Mouse (Mus musculus): ENCODE measurements around the gene Evi5l. TPM values are rescaled to one million over a fixed set of nuclear protein-coding genes. Genes with fewer than 3 reads are reported as not detected.
A peak's percentile ranks its signal among the peaks of the same experiment; 100 is the strongest.

Evi5l gene
- polyA plus RNA-seq (2014; fragmentation: Nextera tagmentation; extraction: Ambion mirVana): 10.8 and 12.5 TPM in 2 replicates

DNA sequence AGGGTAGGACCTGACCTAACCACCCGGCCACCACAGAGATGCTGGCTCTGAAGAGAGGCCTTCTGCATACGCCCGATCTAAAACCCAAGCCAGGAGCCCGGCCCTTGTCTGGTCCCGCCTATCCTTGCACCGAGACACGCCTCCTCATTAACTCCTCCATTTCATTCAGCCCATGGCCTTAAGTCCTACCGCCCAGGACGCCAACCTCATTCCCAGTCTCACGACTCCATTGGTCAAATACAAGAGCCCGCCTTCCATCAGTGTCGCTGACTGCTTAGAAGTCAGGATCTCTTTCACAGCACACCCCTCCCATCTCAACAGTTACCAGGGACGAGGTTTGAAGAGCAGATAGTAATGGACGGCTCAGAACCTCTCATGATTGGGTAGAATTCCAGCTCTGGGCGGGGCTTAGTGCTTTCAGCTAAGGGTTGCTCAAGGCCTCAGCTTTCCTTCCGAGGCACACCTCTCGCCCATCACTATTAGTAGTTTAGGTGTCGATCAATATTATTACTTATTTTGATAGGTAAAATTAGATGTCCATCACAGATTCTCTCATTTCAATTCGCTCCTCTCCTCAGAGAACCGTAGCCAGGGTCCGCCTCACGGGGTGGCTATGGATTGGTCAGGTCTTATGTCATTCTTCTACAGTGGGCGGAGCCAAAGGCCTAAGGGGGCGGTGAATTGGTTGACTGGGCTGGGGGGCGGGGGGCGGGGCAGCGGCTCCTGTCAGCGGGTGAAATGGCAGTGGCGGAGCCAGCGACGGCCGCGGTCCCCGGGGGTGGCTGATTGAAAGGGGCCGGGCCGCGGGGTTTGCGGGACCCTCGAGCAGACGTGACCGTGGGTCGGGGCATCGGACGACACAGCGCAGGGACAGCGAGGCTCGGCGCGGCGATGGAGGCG, at the start of gene Evi5l:
Gene Evi5l, plus strand, starts transcription at position 716 of the 900 bp plus-strand sequence.
- peak; percentile 95 for ATAC-seq (replicated peaks; ENCODE audit: low FRiP score)
- H3K27ac ChIP-seq (ENCODE audit: low read depth, low read length): no peak within 1 kb of the TSS
- WGBS: under 1% methylated on average over 51 of the region's 51 CpGs

DNA sequence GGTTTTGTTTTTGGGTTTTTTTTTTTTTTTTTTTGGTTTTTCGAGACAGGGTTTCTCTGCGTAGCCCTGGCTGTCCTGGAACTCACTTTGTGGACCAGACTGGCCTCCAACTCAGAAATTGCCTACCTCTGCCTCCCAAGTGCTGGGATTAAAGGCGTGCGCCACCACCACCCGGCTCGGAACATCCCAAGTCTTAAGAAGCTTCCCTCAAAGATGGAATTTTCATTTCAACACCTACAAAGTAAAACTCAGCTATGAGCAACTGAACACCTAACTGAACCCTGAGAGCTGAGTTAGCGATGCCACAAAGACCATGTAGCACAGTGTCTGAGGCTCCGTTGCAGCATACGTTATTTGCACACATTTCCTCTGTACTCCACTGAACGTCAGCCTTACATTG, 32.6 kb upstream of the Evi5l start, which contains the start of gene Cd209g:
Gene Cd209g, plus strand, starts transcription at position 301 of the 400 bp plus-strand sequence.
- no peak for DNase-seq (ENCODE audit: low spot score)
- no peaks in the 10 kb centered on the region for H3K36me3 ChIP-seq (ENCODE audit: control insufficient read depth, insufficient read depth, low read length)
- ATAC-seq (replicated peaks; ENCODE audit: low FRiP score): no peak
- no peak within 1 kb of the TSS for H3K9ac ChIP-seq (ENCODE audit: low read depth, low read length)
- no peak within 1 kb of the TSS for H3K4me2 ChIP-seq
- 84% methylated on average over 10 of the region's 10 CpGs for WGBS
- H3K27me3 ChIP-seq (replicated peaks; ENCODE audit: control insufficient read depth, insufficient read depth, low read length): no peaks in the 10 kb centered on the region
- H3K4me3 ChIP-seq (ENCODE audit: low read depth, low read length): no peak within 1 kb of the TSS
- H3K27ac ChIP-seq (ENCODE audit: low read depth, low read length): no peak within 1 kb of the TSS
- H3K9me3 ChIP-seq (ENCODE audit: control insufficient read depth, low read length): no peaks in the 10 kb centered on the region
- H3K4me1 ChIP-seq (replicated peaks; ENCODE audit: control insufficient read depth, insufficient read depth, low read length): no peaks in the 10 kb centered on the region

More for the DNA sequence above, at the start of gene Evi5l:
- peak within 1 kb of the TSS; percentile 76 for H3K9ac ChIP-seq (ENCODE audit: low read depth, low read length)
- peak; percentile 94 for DNase-seq (ENCODE audit: low spot score)
- peaks cover 6% of the 10 kb centered on the region for H3K4me1 ChIP-seq (replicated peaks; ENCODE audit: control insufficient read depth, insufficient read depth, low read length)
- H3K36me3 ChIP-seq (ENCODE audit: control insufficient read depth, insufficient read depth, low read length): no peaks in the 10 kb centered on the region
- peak within 1 kb of the TSS; percentile 81 for H3K4me3 ChIP-seq (ENCODE audit: low read depth, low read length)
- no peaks in the 10 kb centered on the region for H3K9me3 ChIP-seq (ENCODE audit: control insufficient read depth, low read length)
- H3K4me2 ChIP-seq: peak within 1 kb of the TSS; percentile 90
- no peaks in the 10 kb centered on the region for H3K27me3 ChIP-seq (replicated peaks; ENCODE audit: control insufficient read depth, insufficient read depth, low read length)

DNA sequence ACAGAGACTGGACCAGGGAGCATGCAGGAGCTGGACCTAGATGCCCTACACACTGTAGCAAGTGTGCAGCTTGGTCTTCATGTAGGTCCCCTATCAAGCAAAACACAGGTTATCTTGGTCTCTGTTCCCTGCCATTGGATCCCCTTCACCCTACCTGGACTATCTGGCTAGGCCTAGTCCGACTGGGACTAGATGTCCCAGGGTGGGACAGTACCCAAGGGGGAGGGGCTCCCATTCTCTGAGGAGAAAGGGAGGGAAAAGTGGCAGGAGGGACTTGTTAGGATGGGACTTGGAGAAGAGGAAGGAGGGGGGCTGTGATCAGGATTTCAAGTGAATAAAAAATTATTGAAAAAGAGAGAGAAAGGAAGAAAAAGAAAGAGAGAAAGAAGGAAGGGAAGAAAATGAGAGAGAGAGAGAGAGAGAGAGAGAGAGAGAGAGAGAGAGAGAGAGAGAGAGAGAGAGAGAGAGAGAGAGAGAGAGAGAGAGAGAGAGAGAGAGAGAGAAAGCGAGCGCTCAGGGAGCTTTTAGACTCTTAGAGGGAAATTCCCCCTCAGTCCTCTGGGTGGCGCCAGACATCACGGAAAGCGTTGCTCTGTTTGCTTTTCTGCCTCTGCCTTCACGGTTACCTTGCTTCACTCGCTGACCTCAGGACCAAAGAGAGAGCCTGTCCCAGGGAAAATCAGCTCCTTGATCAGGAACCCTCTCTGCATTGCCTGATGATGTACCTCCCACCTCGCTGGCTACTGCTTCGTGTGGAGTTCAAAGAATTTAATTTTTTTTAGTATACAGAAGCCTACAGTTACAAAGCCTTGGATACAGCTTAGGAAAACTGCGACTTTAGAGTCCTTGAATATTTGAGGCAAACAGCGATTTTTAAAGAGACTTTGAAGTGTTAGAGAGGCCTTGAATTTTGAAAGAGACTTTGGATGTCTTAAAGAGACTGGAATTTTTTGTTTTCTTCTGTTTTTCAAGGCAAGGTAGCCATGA, 26.4 kb upstream of the Evi5l start:
- Histone ChIP-seq H3K4me3 (ENCODE audit: low read depth, low read length) (no peak overlapping the region), H3K4me1 (replicated peaks; ENCODE audit: control insufficient read depth, insufficient read depth, low read length) (no peaks in the 10 kb centered on the region), H3K27ac (ENCODE audit: low read depth, low read length) (no peak overlapping the region), H3K36me3 (ENCODE audit: control insufficient read depth, insufficient read depth, low read length) (no peaks in the 10 kb centered on the region), H3K9me3 (ENCODE audit: control insufficient read depth, low read length) (no peaks in the 10 kb centered on the region), H3K4me2 (no peak overlapping the region), H3K9ac (ENCODE audit: low read depth, low read length) (no peak overlapping the region), H3K27me3 (replicated peaks; ENCODE audit: control insufficient read depth, insufficient read depth, low read length) (no peaks in the 10 kb centered on the region)
- 11% methylated on average over 12 of the region's 12 CpGs for WGBS
- ATAC-seq (replicated peaks; ENCODE audit: low FRiP score): peak; percentile 64
- peak; percentile 57 for DNase-seq (ENCODE audit: low spot score)

DNA sequence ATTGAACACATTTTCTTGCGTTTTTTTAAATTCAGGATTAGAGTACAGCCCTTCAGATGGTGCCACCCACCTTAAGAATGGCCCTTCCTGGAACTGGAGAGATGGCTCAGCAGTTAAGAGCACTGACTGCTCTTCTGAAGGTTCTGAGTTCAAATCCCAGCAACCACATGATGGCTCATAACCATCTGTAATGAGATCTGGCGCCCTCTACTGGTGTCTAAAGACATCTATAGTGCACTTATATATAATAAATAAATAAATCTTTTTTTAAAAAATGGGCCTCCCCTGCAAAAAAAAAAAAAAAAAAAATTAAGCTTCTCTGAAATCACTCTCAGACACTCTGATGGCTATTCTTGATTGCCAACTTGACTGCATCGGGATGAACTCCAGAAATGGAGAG, 24.6 kb upstream of the Evi5l start:
- Histone ChIP-seq H3K9ac (ENCODE audit: low read depth, low read length) (no peak overlapping the region), H3K9me3 (ENCODE audit: control insufficient read depth, low read length) (no peaks in the 10 kb centered on the region), H3K36me3 (ENCODE audit: control insufficient read depth, insufficient read depth, low read length) (no peaks in the 10 kb centered on the region), H3K4me3 (ENCODE audit: low read depth, low read length) (no peak overlapping the region), H3K27me3 (replicated peaks; ENCODE audit: control insufficient read depth, insufficient read depth, low read length) (no peaks in the 10 kb centered on the region), H3K4me1 (replicated peaks; ENCODE audit: control insufficient read depth, insufficient read depth, low read length) (no peaks in the 10 kb centered on the region), H3K27ac (ENCODE audit: low read depth, low read length) (no peak overlapping the region), H3K4me2 (no peak overlapping the region)
- no peak for DNase-seq (ENCODE audit: low spot score)
- WGBS: 62% methylated on average over 3 of the region's 3 CpGs
- no peak for ATAC-seq (replicated peaks; ENCODE audit: low FRiP score)

DNA sequence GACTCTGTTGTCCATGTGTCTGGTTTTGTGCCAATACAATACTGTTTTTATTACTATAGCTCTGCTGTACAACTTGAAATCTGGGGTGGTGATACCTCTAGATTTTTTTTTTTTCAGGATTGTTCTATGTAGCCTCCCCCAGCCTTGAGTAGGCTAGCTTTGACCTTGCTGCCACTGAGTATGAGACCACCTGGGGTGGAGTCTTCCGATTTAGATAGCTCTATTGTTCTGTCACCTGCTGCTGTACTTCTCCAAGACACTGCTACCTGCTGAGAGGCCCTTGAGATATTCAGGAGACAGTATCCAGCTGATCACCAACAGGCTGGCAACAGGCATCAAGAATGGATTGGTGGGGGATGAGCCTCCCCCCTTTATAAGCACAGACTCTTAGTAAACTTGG, 19.1 kb upstream of the Evi5l start:
- H3K36me3 ChIP-seq (ENCODE audit: control insufficient read depth, insufficient read depth, low read length): no peaks in the 10 kb centered on the region
- H3K9me3 ChIP-seq (ENCODE audit: control insufficient read depth, low read length): no peaks in the 10 kb centered on the region
- DNase-seq (ENCODE audit: low spot score) (no peak), ATAC-seq (replicated peaks; ENCODE audit: low FRiP score) (no peak)
- H3K27ac ChIP-seq (ENCODE audit: low read depth, low read length): no peak overlapping the region
- no peaks in the 10 kb centered on the region for H3K27me3 ChIP-seq (replicated peaks; ENCODE audit: control insufficient read depth, insufficient read depth, low read length)
- H3K9ac ChIP-seq (ENCODE audit: low read depth, low read length): no peak overlapping the region
- WGBS: 42% methylated on average over 1 of the region's 1 CpGs
- no peak overlapping the region for H3K4me2 ChIP-seq
- H3K4me3 ChIP-seq (ENCODE audit: low read depth, low read length): no peak overlapping the region
- H3K4me1 ChIP-seq (replicated peaks; ENCODE audit: control insufficient read depth, insufficient read depth, low read length): no peaks in the 10 kb centered on the region

DNA sequence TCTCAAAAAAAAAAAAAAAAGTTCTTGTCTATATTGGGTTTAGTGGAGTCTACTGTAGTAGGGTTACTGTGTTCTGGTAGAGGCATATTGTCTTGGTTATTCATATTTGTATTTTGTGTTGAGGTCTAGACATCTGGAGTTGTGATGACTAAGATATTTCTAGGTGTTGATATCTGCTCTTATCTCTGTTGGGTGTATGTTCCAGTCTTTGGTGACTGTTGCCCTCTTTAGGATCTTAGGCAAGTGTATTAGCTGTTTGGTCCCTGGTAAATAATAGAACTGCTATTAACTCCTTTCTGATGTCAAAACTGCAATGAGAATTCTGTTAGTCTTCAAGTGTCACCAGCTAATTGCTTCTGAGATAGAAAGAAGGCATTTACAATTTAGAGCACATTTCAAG, 11.5 kb upstream of the Evi5l start:
- H3K27ac ChIP-seq (ENCODE audit: low read depth, low read length): no peak overlapping the region
- H3K36me3 ChIP-seq (ENCODE audit: control insufficient read depth, insufficient read depth, low read length): no peaks in the 10 kb centered on the region
- no peaks in the 10 kb centered on the region for H3K9me3 ChIP-seq (ENCODE audit: control insufficient read depth, low read length)
- H3K4me2 ChIP-seq: no peak overlapping the region
- ATAC-seq (replicated peaks; ENCODE audit: low FRiP score) (no peak), DNase-seq (ENCODE audit: low spot score) (no peak)
- H3K27me3 ChIP-seq (replicated peaks; ENCODE audit: control insufficient read depth, insufficient read depth, low read length): no peaks in the 10 kb centered on the region
- no peak overlapping the region for H3K9ac ChIP-seq (ENCODE audit: low read depth, low read length)
- H3K4me3 ChIP-seq (ENCODE audit: low read depth, low read length): no peak overlapping the region
- H3K4me1 ChIP-seq (replicated peaks; ENCODE audit: control insufficient read depth, insufficient read depth, low read length): no peaks in the 10 kb centered on the region

DNA sequence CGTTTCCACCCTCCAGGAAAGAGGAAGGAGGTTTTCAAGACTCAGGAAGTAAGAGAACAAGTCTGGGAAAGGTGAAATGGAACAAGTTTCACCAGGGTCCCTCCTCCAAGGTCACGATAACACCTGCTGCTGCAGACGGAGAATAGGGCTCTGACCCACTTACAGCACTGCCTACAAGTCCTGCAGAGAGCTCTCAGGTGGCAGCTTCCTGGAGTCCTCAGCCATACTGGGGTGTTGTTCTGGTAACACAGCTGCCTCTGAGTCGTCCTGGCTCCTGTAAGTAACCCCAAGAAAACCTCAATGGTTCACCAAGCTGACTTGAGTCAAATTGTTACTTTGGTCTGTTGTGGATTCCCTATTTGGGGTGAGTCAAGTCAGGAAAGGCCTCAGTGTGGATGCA, 3.6 kb upstream of the Evi5l start:
- Histone ChIP-seq H3K36me3 (ENCODE audit: control insufficient read depth, insufficient read depth, low read length) (no peaks in the 10 kb centered on the region), H3K9ac (ENCODE audit: low read depth, low read length) (no peak overlapping the region), H3K27ac (ENCODE audit: low read depth, low read length) (no peak overlapping the region), H3K4me1 (replicated peaks; ENCODE audit: control insufficient read depth, insufficient read depth, low read length) (peaks cover 3% of the 10 kb centered on the region; the same call in 1 of the 2 replicates), H3K27me3 (replicated peaks; ENCODE audit: control insufficient read depth, insufficient read depth, low read length) (no peaks in the 10 kb centered on the region), H3K4me3 (ENCODE audit: low read depth, low read length) (no peak overlapping the region), H3K4me2 (no peak overlapping the region), H3K9me3 (ENCODE audit: control insufficient read depth, low read length) (no peaks in the 10 kb centered on the region)
- ATAC-seq (replicated peaks; ENCODE audit: low FRiP score) (no peak), DNase-seq (ENCODE audit: low spot score) (no peak)
- WGBS: 50% methylated on average over 4 of the region's 4 CpGs

DNA sequence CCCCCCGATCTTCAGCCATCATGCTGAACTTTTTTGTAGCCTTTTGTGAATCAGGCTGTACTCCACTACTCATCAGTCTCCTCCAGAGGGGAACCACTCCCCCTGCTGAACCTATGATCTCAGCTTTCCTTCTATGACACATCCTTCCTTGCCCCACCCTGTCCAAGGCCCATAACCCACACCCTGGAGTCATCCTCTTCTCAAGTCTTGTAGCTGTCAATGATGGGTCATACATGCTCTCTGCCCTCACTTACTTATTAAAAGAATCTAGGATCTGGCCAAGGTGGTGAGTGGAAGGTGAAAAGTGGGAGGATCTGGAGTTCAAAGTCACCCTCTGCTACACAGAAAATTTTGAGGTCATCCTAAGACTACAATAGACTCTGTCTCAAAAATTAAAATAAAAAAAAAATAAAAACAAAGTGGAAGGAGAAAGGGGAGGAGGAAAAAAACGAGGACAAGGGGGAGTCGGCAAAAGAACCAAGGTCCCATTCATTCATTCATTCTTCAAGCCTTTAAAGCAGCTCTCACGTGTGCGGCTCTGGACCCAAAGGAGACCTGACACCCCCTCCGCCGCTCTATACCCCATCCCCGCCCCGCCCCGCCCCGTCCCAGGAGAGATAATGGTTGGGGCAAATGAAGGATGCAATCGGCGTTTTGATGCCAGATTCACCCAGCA, 1.1 kb upstream of the Evi5l start:
- Histone ChIP-seq H3K27ac (ENCODE audit: low read depth, low read length) (no peak overlapping the region), H3K9me3 (ENCODE audit: control insufficient read depth, low read length) (no peaks in the 10 kb centered on the region), H3K9ac (ENCODE audit: low read depth, low read length) (peak overlapping the region; percentile 48), H3K27me3 (replicated peaks; ENCODE audit: control insufficient read depth, insufficient read depth, low read length) (no peaks in the 10 kb centered on the region), H3K36me3 (ENCODE audit: control insufficient read depth, insufficient read depth, low read length) (no peaks in the 10 kb centered on the region), H3K4me3 (ENCODE audit: low read depth, low read length) (peak overlapping the region; percentile 81), H3K4me2 (peak overlapping the region; percentile 90), H3K4me1 (replicated peaks; ENCODE audit: control insufficient read depth, insufficient read depth, low read length) (peaks cover 6% of the 10 kb centered on the region)
- no peak for ATAC-seq (replicated peaks; ENCODE audit: low FRiP score)
- WGBS: 7% methylated on average over 13 of the region's 13 CpGs
- DNase-seq (ENCODE audit: low spot score): no peak

Measured in liver, embryonic 11.5 days (tissue).